Mouse (Mus musculus): Measurements from ENCODE around the gene Pvalb. TPM values are rescaled to one million over a fixed set of nuclear protein-coding genes. Genes with fewer than 3 reads are reported as not detected.

The Pvalb gene
- polyA plus RNA-seq, 1 experiment = not detected

- Histone ChIP-seq H3K4me3 (replicated peaks) (no peak overlapping the region), H3K4me1 (ENCODE audit: control insufficient read depth) (peaks cover 11% of the 10 kb centered on the region)
- TF ChIP-seq GATA1 (IDR thresholded peaks at IDR 0.05; ENCODE audit: low read length) = no peak
- no peak for TF ChIP-seq TAL1 (IDR thresholded peaks at IDR 0.05; ENCODE audit: low read length)
These were observed 26.4 kb downstream of the Pvalb start for GRCm38 (mm10) chr15:78179775-78180174.

GRCm38 (mm10) chr15:78178397-78178796 lies 27.8 kb downstream of the Pvalb start:
- Histone ChIP-seq H3K4me1 (ENCODE audit: control insufficient read depth) (peaks cover 21% of the 10 kb centered on the region), H3K9me3 (ENCODE audit: control insufficient read depth, low read length) (no peaks in the 10 kb centered on the region), H3K4me3 (replicated peaks) (no peak overlapping the region), H3K27me3 (ENCODE audit: control insufficient read depth) (no peaks in the 10 kb centered on the region; the same call in none of the 2 replicates), H3K36me3 (ENCODE audit: control insufficient read depth) (no peaks in the 10 kb centered on the region)
- TF ChIP-seq TAL1 (IDR thresholded peaks at IDR 0.05; ENCODE audit: low read length) = no peak
- TF ChIP-seq GATA1 (IDR thresholded peaks at IDR 0.05; ENCODE audit: low read length) = no peak

More at GRCm38 (mm10) chr15:78179775-78180174, 26.4 kb downstream of the Pvalb start:
- no peaks in the 10 kb centered on the region for H3K36me3 ChIP-seq (ENCODE audit: control insufficient read depth)
- no peaks in the 10 kb centered on the region for H3K9me3 ChIP-seq (ENCODE audit: control insufficient read depth, low read length)
- no peaks in the 10 kb centered on the region; the same call in none of the 2 replicates for H3K27me3 ChIP-seq (ENCODE audit: control insufficient read depth)

GRCm38 (mm10) chr15:78177257-78177656 lies 28.9 kb downstream of the Pvalb start:
- TF ChIP-seq TAL1 (IDR thresholded peaks at IDR 0.05; ENCODE audit: low read length) = no peak
- no peak for TF ChIP-seq GATA1 (IDR thresholded peaks at IDR 0.05; ENCODE audit: low read length)
- H3K4me3 ChIP-seq (replicated peaks) = no peak overlapping the region
- H3K27me3 ChIP-seq (ENCODE audit: control insufficient read depth) = no peaks in the 10 kb centered on the region; the same call in none of the 2 replicates
- no peaks in the 10 kb centered on the region for H3K36me3 ChIP-seq (ENCODE audit: control insufficient read depth)
- peaks cover 32% of the 10 kb centered on the region for H3K4me1 ChIP-seq (ENCODE audit: control insufficient read depth)
- H3K9me3 ChIP-seq (ENCODE audit: control insufficient read depth, low read length) = no peaks in the 10 kb centered on the region

GRCm38 (mm10) chr15:78174887-78175245 lies 31.3 kb downstream of the Pvalb start:
- peak overlapping the region; percentile 90 for H3K4me3 ChIP-seq (replicated peaks)
- H3K9me3 ChIP-seq (ENCODE audit: control insufficient read depth, low read length) = no peaks in the 10 kb centered on the region
- no peaks in the 10 kb centered on the region; the same call in 1 of the 2 replicates for H3K27me3 ChIP-seq (ENCODE audit: control insufficient read depth)
- no peak for TF ChIP-seq TAL1 (IDR thresholded peaks at IDR 0.05; ENCODE audit: low read length)
- TF ChIP-seq GATA1 (IDR thresholded peaks at IDR 0.05; ENCODE audit: low read length) = no peak
- peaks cover 4% of the 10 kb centered on the region for H3K36me3 ChIP-seq (ENCODE audit: control insufficient read depth)
- peaks cover 36% of the 10 kb centered on the region for H3K4me1 ChIP-seq (ENCODE audit: control insufficient read depth)

GRCm38 (mm10) chr15:78173972-78174886 lies 32.0 kb downstream of the Pvalb start, which contains the start of gene Ift27:
TSS of gene Ift27 (minus strand) at chr15:78174107.
- TF ChIP-seq GATA1 (IDR thresholded peaks at IDR 0.05; ENCODE audit: low read length) (no peak), TAL1 (IDR thresholded peaks at IDR 0.05; ENCODE audit: low read length) (no peak)
- Histone ChIP-seq H3K4me3 (replicated peaks) (peak within 1 kb of the TSS; percentile 90), H3K9me3 (ENCODE audit: control insufficient read depth, low read length) (no peaks in the 10 kb centered on the region), H3K4me1 (ENCODE audit: control insufficient read depth) (peaks cover 36% of the 10 kb centered on the region), H3K27me3 (ENCODE audit: control insufficient read depth) (no peaks in the 10 kb centered on the region; the same call in 1 of the 2 replicates), H3K36me3 (ENCODE audit: control insufficient read depth) (peaks cover 4% of the 10 kb centered on the region)

GRCm38 (mm10) chr15:78172899-78173817 lies 33.0 kb downstream of the Pvalb start:
- no peaks in the 10 kb centered on the region for H3K9me3 ChIP-seq (ENCODE audit: control insufficient read depth, low read length)
- no peak for TF ChIP-seq TAL1 (IDR thresholded peaks at IDR 0.05; ENCODE audit: low read length)
- no peak for TF ChIP-seq GATA1 (IDR thresholded peaks at IDR 0.05; ENCODE audit: low read length)
- H3K27me3 ChIP-seq (ENCODE audit: control insufficient read depth) = no peaks in the 10 kb centered on the region; the same call in 1 of the 2 replicates
- peaks cover 4% of the 10 kb centered on the region for H3K36me3 ChIP-seq (ENCODE audit: control insufficient read depth)
- peak overlapping the region; percentile 90 for H3K4me3 ChIP-seq (replicated peaks)
- peaks cover 36% of the 10 kb centered on the region for H3K4me1 ChIP-seq (ENCODE audit: control insufficient read depth)

GRCm38 (mm10) chr15:78172256-78172898 lies 33.8 kb downstream of the Pvalb start:
- Histone ChIP-seq H3K9me3 (ENCODE audit: control insufficient read depth, low read length) (no peaks in the 10 kb centered on the region), H3K27me3 (ENCODE audit: control insufficient read depth) (no peaks in the 10 kb centered on the region; the same call in 1 of the 2 replicates), H3K4me3 (replicated peaks) (peak overlapping the region; percentile 90), H3K4me1 (ENCODE audit: control insufficient read depth) (peaks cover 36% of the 10 kb centered on the region), H3K36me3 (ENCODE audit: control insufficient read depth) (peaks cover 6% of the 10 kb centered on the region)
- TF ChIP-seq TAL1 (IDR thresholded peaks at IDR 0.05; ENCODE audit: low read length) (no peak), GATA1 (IDR thresholded peaks at IDR 0.05; ENCODE audit: low read length) (no peak)

- Histone ChIP-seq H3K4me1 (ENCODE audit: control insufficient read depth) (peaks cover 36% of the 10 kb centered on the region), H3K4me3 (replicated peaks) (no peak overlapping the region), H3K9me3 (ENCODE audit: control insufficient read depth, low read length) (no peaks in the 10 kb centered on the region), H3K36me3 (ENCODE audit: control insufficient read depth) (peaks cover 10% of the 10 kb centered on the region), H3K27me3 (ENCODE audit: control insufficient read depth) (no peaks in the 10 kb centered on the region)
- TF ChIP-seq TAL1 (IDR thresholded peaks at IDR 0.05; ENCODE audit: low read length) = no peak
- TF ChIP-seq GATA1 (IDR thresholded peaks at IDR 0.05; ENCODE audit: low read length) = no peak
These were observed 34.5 kb downstream of the Pvalb start for GRCm38 (mm10) chr15:78171651-78172050.
